8 mouse cellular contexts compared by ENCODE assay signal in genomic region chr7:143313572-143314319, GRCm38 (mm10).
DNase-seq lines count a peak whose midpoint lies in the region; ATAC-seq and TF ChIP-seq lines count a peak whose summit lies in the region.

No protein-coding gene starts in this region.

- 56% methylated on average over 11 of the region's 11 CpGs for WGBS in cerebellum, adult 2 months
- WGBS in heart, embryonic 10.5 days: 57% methylated on average over 11 of the region's 11 CpGs
- 89% methylated on average over 11 of the region's 11 CpGs for WGBS in limb, embryonic 10.5 days
- 86% methylated on average over 11 of the region's 11 CpGs for WGBS in midbrain, embryonic 16.5 days

- no peaks in the 10 kb centered on the region for H3K36me3 ChIP-seq in heart, embryonic 10.5 days
- no peaks in the 10 kb centered on the region for H3K36me3 ChIP-seq in limb, embryonic 10.5 days
- no peaks in the 10 kb centered on the region for H3K36me3 ChIP-seq in midbrain, embryonic 16.5 days (ENCODE audit: control insufficient read depth, insufficient read depth, low read length)

- ATAC-seq in midbrain, embryonic 16.5 days: no peak

- peak; percentile 43 to 48 for DNase-seq in cerebellum, postnatal 14 days
- no peak for DNase-seq in cerebellum, adult 2 months
- DNase-seq in heart, embryonic 10.5 days (ENCODE audit: low spot score): no peak
- no peak for DNase-seq in limb, embryonic 10.5 days (ENCODE audit: low spot score)
- peak; percentile 57 for DNase-seq in ovary, postnatal 14 days (ENCODE audit: low spot score)
- no peak for DNase-seq in neural tube, embryonic 10.5 days (ENCODE audit: extremely low spot score, low spot score)
- no peak for DNase-seq in T-cell, adult 2 months (ENCODE audit: low spot score)

- H3K27me3 ChIP-seq in cerebellum, adult 2 months (ENCODE audit: control insufficient read depth, insufficient read depth, low read length): no peaks in the 10 kb centered on the region
- no peaks in the 10 kb centered on the region for H3K27me3 ChIP-seq in heart, embryonic 10.5 days (ENCODE audit: insufficient read depth, poor library complexity, severe bottlenecking)
- H3K27me3 ChIP-seq in limb, embryonic 10.5 days (ENCODE audit: low read depth, poor library complexity, severe bottlenecking): no peaks in the 10 kb centered on the region
- H3K27me3 ChIP-seq in midbrain, embryonic 16.5 days (ENCODE audit: control insufficient read depth, insufficient read depth, low read depth, low read length): no peaks in the 10 kb centered on the region

- no peak overlapping the region for H3K9ac ChIP-seq in midbrain, embryonic 16.5 days (ENCODE audit: low read depth, low read length)

- TF ChIP-seq CTCF in cerebellum, adult 2 months (IDR thresholded peaks at IDR 0.05; ENCODE audit: borderline replicate concordance, insufficient read depth, low read depth, low read length): no peak

- H3K9me3 ChIP-seq in heart, embryonic 10.5 days: no peaks in the 10 kb centered on the region
- no peaks in the 10 kb centered on the region for H3K9me3 ChIP-seq in limb, embryonic 10.5 days (replicated peaks)
- no peaks in the 10 kb centered on the region for H3K9me3 ChIP-seq in midbrain, embryonic 16.5 days (replicated peaks; ENCODE audit: control insufficient read depth, low read length, poor library complexity, severe bottlenecking)

- no peak overlapping the region for H3K4me2 ChIP-seq in midbrain, embryonic 16.5 days (ENCODE audit: low read length)

- TF ChIP-seq POLR2A in cerebellum, adult 2 months (IDR thresholded peaks at IDR 0.05; ENCODE audit: borderline replicate concordance, insufficient read depth, low read length): no peak

- no peak overlapping the region for H3K27ac ChIP-seq in cerebellum, adult 2 months (ENCODE audit: insufficient read depth, low read length)
- peak overlapping the region; percentile 73 for H3K27ac ChIP-seq in heart, embryonic 10.5 days
- H3K27ac ChIP-seq in limb, embryonic 10.5 days: 0 out of 2 replicates have a peak overlapping the region, but pooled peaks have one; percentile 46
- H3K27ac ChIP-seq in midbrain, embryonic 16.5 days (ENCODE audit: low read length): no peak overlapping the region

- H3K4me3 ChIP-seq in cerebellum, adult 2 months (replicated peaks; ENCODE audit: insufficient read depth, low read depth, low read length): no peak overlapping the region
- H3K4me3 ChIP-seq in heart, embryonic 10.5 days: no peak overlapping the region
- H3K4me3 ChIP-seq in limb, embryonic 10.5 days: no peak overlapping the region
- H3K4me3 ChIP-seq in midbrain, embryonic 16.5 days (ENCODE audit: low read depth, low read length): no peak overlapping the region

- no peaks in the 10 kb centered on the region for H3K4me1 ChIP-seq in cerebellum, adult 2 months (ENCODE audit: control insufficient read depth, insufficient read depth, low read length)
- H3K4me1 ChIP-seq in heart, embryonic 10.5 days: peaks cover 61% of the 10 kb centered on the region
- H3K4me1 ChIP-seq in limb, embryonic 10.5 days: peaks cover 56% of the 10 kb centered on the region
- no peaks in the 10 kb centered on the region for H3K4me1 ChIP-seq in midbrain, embryonic 16.5 days (ENCODE audit: control insufficient read depth, insufficient read depth, low read length)

Comparison
In these comparisons a context has a peak if more than half of its experiments do, and no peak if none do; other contexts are left out.
1. DNase-seq: peak in cerebellum, postnatal 14 days (2 of 2) and ovary, postnatal 14 days (single experiment); none in cerebellum, adult 2 months (0 of 2), heart, embryonic 10.5 days (single experiment), limb, embryonic 10.5 days (single experiment), neural tube, embryonic 10.5 days (single experiment) and T-cell, adult 2 months (single experiment).
2. H3K27ac ChIP-seq: peak in heart, embryonic 10.5 days (single experiment) and limb, embryonic 10.5 days (single experiment); none in cerebellum, adult 2 months (single experiment) and midbrain, embryonic 16.5 days (single experiment).